Mouse (Mus musculus) testis, adult 2 months (tissue): ENCODE measurements around the gene Uqcr11. TPM values are rescaled to one million over a fixed set of nuclear protein-coding genes. Genes with fewer than 3 reads are reported as not detected.

ENCODE experiments used
- H3K27ac ChIP-seq: fragments of 200-500 bp; 2 replicates; pipeline ENCODE4 v1.5.1; 2012; ENCODE audit warnings: low read depth, low read length; ENCODE audit not compliant: control insufficient read depth, insufficient read depth
- H3K27me3 ChIP-seq: fragments of 200-500 bp; 2 replicates; pipeline ENCODE4 v1.6.1; 2012; ENCODE audit warnings: mild to moderate bottlenecking, low read length, moderate library complexity; ENCODE audit not compliant: control insufficient read depth, insufficient read depth
- H3K36me3 ChIP-seq: fragments of 200-500 bp; 2 replicates; pipeline ENCODE4 v1.6.1; 2012; ENCODE audit warnings: mild to moderate bottlenecking, low read length; ENCODE audit not compliant: control insufficient read depth, insufficient read depth
- H3K4me1 ChIP-seq: fragments of 200-500 bp; 2 replicates; pipeline ENCODE4 v1.6.1; 2012; ENCODE audit warnings: low read length; ENCODE audit not compliant: control insufficient read depth, insufficient read depth
- H3K4me3 ChIP-seq: fragments of 200-500 bp; 2 replicates; pipeline ENCODE4 v1.5.1; 2012; ENCODE audit warnings: low read depth, mild to moderate bottlenecking, low read length, moderate library complexity, mixed read lengths; ENCODE audit not compliant: control insufficient read depth
- CTCF ChIP-seq: fragments of 200-500 bp; IDR thresholded peaks from 2 replicates; pipeline ENCODE4 v1.5.1; 2012; ENCODE audit warnings: low read depth, mild to moderate bottlenecking, inconsistent platforms, low read length, moderate library complexity; ENCODE audit not compliant: control insufficient read depth, insufficient read depth, insufficient replicate concordance
- POLR2A ChIP-seq: fragments of 200-500 bp; IDR thresholded peaks from 2 replicates; pipeline ENCODE4 v1.6.1; 2012; ENCODE audit warnings: low read depth, mild to moderate bottlenecking, inconsistent platforms, low read length, moderate library complexity; ENCODE audit not compliant: control insufficient read depth
- polyA plus RNA-seq: library from polyadenylated mRNA; depleted of rRNA; stranded (reverse); fragments of >200 nt; gene quantifications from 2 replicates; pipeline ENCODE4 v1.2.3, GENCODE M21; 2012

Gene Uqcr11
- polyA plus RNA-seq, 1 experiment = 446 TPM

GRCm38 (mm10) chr10:80429800-80430199, 23.2 kb upstream of the Uqcr11 start:
- H3K36me3 ChIP-seq = no peaks in the 10 kb centered on the region
- peaks cover 9% of the 10 kb centered on the region for H3K4me1 ChIP-seq
- TF ChIP-seq CTCF (no peak), POLR2A (no peak)
- H3K27ac ChIP-seq = no peak overlapping the region
- H3K4me3 ChIP-seq = no peak overlapping the region
- H3K27me3 ChIP-seq = no peaks in the 10 kb centered on the region

GRCm38 (mm10) chr10:80425041-80425440, 18.4 kb upstream of the Uqcr11 start:
- Histone ChIP-seq H3K4me3 (no peak overlapping the region), H3K4me1 (no peaks in the 10 kb centered on the region), H3K27me3 (no peaks in the 10 kb centered on the region), H3K27ac (no peak overlapping the region), H3K36me3 (no peaks in the 10 kb centered on the region)
- TF ChIP-seq CTCF (no peak), POLR2A (no peak)

- H3K27ac ChIP-seq = no peak overlapping the region
- no peaks in the 10 kb centered on the region for H3K27me3 ChIP-seq
- H3K36me3 ChIP-seq = no peaks in the 10 kb centered on the region
- no peak overlapping the region for H3K4me3 ChIP-seq
- no peak for TF ChIP-seq POLR2A
- no peaks in the 10 kb centered on the region for H3K4me1 ChIP-seq
Measured at GRCm38 (mm10) chr10:80423562-80423961, 16.9 kb upstream of the Uqcr11 start.

- Histone ChIP-seq H3K27ac (no peak overlapping the region), H3K4me3 (no peak overlapping the region), H3K4me1 (no peaks in the 10 kb centered on the region), H3K36me3 (no peaks in the 10 kb centered on the region), H3K27me3 (no peaks in the 10 kb centered on the region)
- TF ChIP-seq CTCF (no peak), POLR2A (no peak)
Measured at GRCm38 (mm10) chr10:80421651-80422472, 15.2 kb upstream of the Uqcr11 start.

GRCm38 (mm10) chr10:80421208-80421607, 14.6 kb upstream of the Uqcr11 start:
- Histone ChIP-seq H3K4me3 (no peak overlapping the region), H3K27ac (no peak overlapping the region), H3K4me1 (no peaks in the 10 kb centered on the region), H3K27me3 (no peaks in the 10 kb centered on the region), H3K36me3 (no peaks in the 10 kb centered on the region)
- TF ChIP-seq CTCF (no peak), POLR2A (no peak)

GRCm38 (mm10) chr10:80420729-80421128, 14.1 kb upstream of the Uqcr11 start:
- Histone ChIP-seq H3K4me1 (no peaks in the 10 kb centered on the region), H3K4me3 (no peak overlapping the region), H3K36me3 (no peaks in the 10 kb centered on the region), H3K27ac (no peak overlapping the region), H3K27me3 (no peaks in the 10 kb centered on the region)
- TF ChIP-seq POLR2A (no peak), CTCF (no peak)

GRCm38 (mm10) chr10:80419419-80419818, 12.8 kb upstream of the Uqcr11 start:
- no peak overlapping the region for H3K4me3 ChIP-seq
- TF ChIP-seq CTCF (no peak), POLR2A (no peak)
- H3K4me1 ChIP-seq = no peaks in the 10 kb centered on the region
- no peaks in the 10 kb centered on the region for H3K27me3 ChIP-seq
- no peak overlapping the region for H3K27ac ChIP-seq
- no peaks in the 10 kb centered on the region for H3K36me3 ChIP-seq
